ENCODE assay signal across 9 mouse cellular contexts in genomic region chr4:40218382-40218781, GRCm38 (mm10). TPM values are rescaled to one million over a fixed set of nuclear protein-coding genes. Genes with fewer than 3 reads are reported as not detected.
A peak's percentile ranks its signal among the peaks of the same experiment; 100 is the strongest.
DNase-seq lines count a peak whose midpoint lies in the region; ATAC-seq lines count a peak whose summit lies in the region.
"Had no signal": no experiment of that assay in that cellular context is flagged by ENCODE, and none has a peak within 500 bp of the region (broad histone marks: within the 10 kb centered on the region; RNA-seq: fewer than 3 reads in every experiment).

No protein-coding gene starts in this region.

- no peak for ATAC-seq in forebrain, embryonic 15.5 days (replicated peaks)
- no peak for ATAC-seq in neural tube, embryonic 11.5 days (ENCODE audit: insufficient read depth, low FRiP score, low TSS enrichment)
- no peak for ATAC-seq in neural tube, embryonic 15.5 days (ENCODE audit: low FRiP score)

- H3K4me3 ChIP-seq in forebrain, embryonic 10.5 days: no peak overlapping the region
- H3K4me3 ChIP-seq in forebrain, embryonic 15.5 days: no peak overlapping the region
- no peak overlapping the region for H3K4me3 ChIP-seq in neural tube, embryonic 11.5 days (ENCODE audit: low read depth, low read length)
- no peak overlapping the region for H3K4me3 ChIP-seq in neural tube, embryonic 15.5 days (replicated peaks)
- H3K4me3 ChIP-seq: myocyte had no signal

- H3K4me1 ChIP-seq in forebrain, embryonic 10.5 days: peaks cover 14% of the 10 kb centered on the region
- 0 out of 2 replicates have a peak, but pooled peaks cover 6% of the 10 kb centered on the region for H3K4me1 ChIP-seq in forebrain, embryonic 15.5 days
- no peaks in the 10 kb centered on the region for H3K4me1 ChIP-seq in neural tube, embryonic 11.5 days (ENCODE audit: control insufficient read depth, insufficient read depth, low read length)
- H3K4me1 ChIP-seq in neural tube, embryonic 15.5 days: peaks cover 4% of the 10 kb centered on the region

- H3K9me3 ChIP-seq in forebrain, embryonic 10.5 days: no peaks in the 10 kb centered on the region
- H3K9me3 ChIP-seq in forebrain, embryonic 15.5 days: no peaks in the 10 kb centered on the region
- no peaks in the 10 kb centered on the region for H3K9me3 ChIP-seq in neural tube, embryonic 11.5 days (ENCODE audit: control insufficient read depth, low read length)
- no peaks in the 10 kb centered on the region for H3K9me3 ChIP-seq in neural tube, embryonic 15.5 days (replicated peaks)

- H3K36me3 ChIP-seq in forebrain, embryonic 10.5 days (replicated peaks): no peaks in the 10 kb centered on the region
- no peaks in the 10 kb centered on the region for H3K36me3 ChIP-seq in forebrain, embryonic 15.5 days
- H3K36me3 ChIP-seq in neural tube, embryonic 11.5 days (ENCODE audit: control insufficient read depth, insufficient read depth, low read length): no peaks in the 10 kb centered on the region
- H3K36me3 ChIP-seq in neural tube, embryonic 15.5 days: no peaks in the 10 kb centered on the region

- H3K9ac ChIP-seq in forebrain, embryonic 15.5 days (replicated peaks): no peak overlapping the region
- no peak overlapping the region for H3K9ac ChIP-seq in neural tube, embryonic 11.5 days (ENCODE audit: low read length)
- H3K9ac ChIP-seq in neural tube, embryonic 15.5 days (replicated peaks): no peak overlapping the region

- H3K27ac ChIP-seq in forebrain, embryonic 10.5 days: no peak overlapping the region
- H3K27ac ChIP-seq in forebrain, embryonic 15.5 days (replicated peaks): no peak overlapping the region
- H3K27ac ChIP-seq in neural tube, embryonic 11.5 days (ENCODE audit: low read depth, low read length): no peak overlapping the region
- no peak overlapping the region for H3K27ac ChIP-seq in neural tube, embryonic 15.5 days (replicated peaks)

- no peak overlapping the region for H3K4me2 ChIP-seq in forebrain, embryonic 15.5 days (replicated peaks)
- no peak overlapping the region for H3K4me2 ChIP-seq in neural tube, embryonic 11.5 days (ENCODE audit: low read depth)
- H3K4me2 ChIP-seq in neural tube, embryonic 15.5 days: no peak overlapping the region

- DNase-seq in forebrain, embryonic 10.5 days (ENCODE audit: extremely low spot score, low spot score): peak; percentile 21
- DNase-seq in neural tube, embryonic 11.5 days (ENCODE audit: low spot score): peak; percentile 33
- peak; percentile 70 for DNase-seq in induced T-regulatory cell, adult 2 months (ENCODE audit: low read depth)
- peak; percentile 65 for DNase-seq in naive thymus-derived CD4-positive, alpha-beta T cell, adult 2 months (ENCODE audit: low read depth)
- DNase-seq in adipocyte (ENCODE audit: low spot score): no peak
- DNase-seq in cerebellum, adult 9-11 months: no peak

- 73% methylated on average over 7 of the region's 7 CpGs for WGBS in forebrain, embryonic 10.5 days
- 79% methylated on average over 7 of the region's 7 CpGs for WGBS in forebrain, embryonic 15.5 days
- 73% methylated on average over 7 of the region's 7 CpGs for WGBS in neural tube, embryonic 11.5 days
- WGBS in neural tube, embryonic 15.5 days: 75% methylated on average over 7 of the region's 7 CpGs

- H3K27me3 ChIP-seq in forebrain, embryonic 10.5 days (ENCODE audit: poor library complexity, severe bottlenecking): peaks cover 8% of the 10 kb centered on the region
- H3K27me3 ChIP-seq in forebrain, embryonic 15.5 days: no peaks in the 10 kb centered on the region
- no peaks in the 10 kb centered on the region for H3K27me3 ChIP-seq in neural tube, embryonic 11.5 days (ENCODE audit: control insufficient read depth, insufficient read depth, low read length)
- no peaks in the 10 kb centered on the region for H3K27me3 ChIP-seq in neural tube, embryonic 15.5 days (replicated peaks)

RNA-seq across cellular contexts. Expression of gene Ddx58, which starts 21.2 kb away (rescaled TPM):
- polyA plus RNA-seq in forebrain, embryonic 10.5 days (2016; fragmentation: Nextera tagmentation; extraction: Ambion mirVana): 2.5 and 3.0 TPM in 2 replicates
- polyA plus RNA-seq in forebrain, embryonic 15.5 days (2015; fragmentation: Nextera tagmentation; extraction: Ambion mirVana): 2.7 and 3.2 TPM in 2 replicates
- polyA plus RNA-seq in neural tube, embryonic 11.5 days (2014; fragmentation: Nextera tagmentation; extraction: Ambion mirVana): 2.8 and 4.1 TPM in 2 replicates
- polyA plus RNA-seq in neural tube, embryonic 15.5 days (2015; fragmentation: Nextera tagmentation; extraction: Ambion mirVana): 4.5 and 8.9 TPM in 2 replicates

RNA-seq across cellular contexts. Expression of gene Smim27, which starts 51.0 kb away (rescaled TPM):
- polyA plus RNA-seq in forebrain, embryonic 10.5 days (2016; fragmentation: Nextera tagmentation; extraction: Ambion mirVana): 26.4 and 26.7 TPM in 2 replicates
- 16.9 and 17.9 TPM in 2 replicates for polyA plus RNA-seq in forebrain, embryonic 15.5 days (2015; fragmentation: Nextera tagmentation; extraction: Ambion mirVana)
- 21.6 and 27.7 TPM in 2 replicates for polyA plus RNA-seq in neural tube, embryonic 11.5 days (2014; fragmentation: Nextera tagmentation; extraction: Ambion mirVana)
- 18.6 and 18.9 TPM in 2 replicates for polyA plus RNA-seq in neural tube, embryonic 15.5 days (2015; fragmentation: Nextera tagmentation; extraction: Ambion mirVana)

RNA-seq across cellular contexts. Expression of gene Topors, which starts 51.3 kb away (rescaled TPM):
- 46.0 and 49.0 TPM in 2 replicates for polyA plus RNA-seq in forebrain, embryonic 10.5 days (2016; fragmentation: Nextera tagmentation; extraction: Ambion mirVana)
- polyA plus RNA-seq in forebrain, embryonic 15.5 days (2015; fragmentation: Nextera tagmentation; extraction: Ambion mirVana): 40.7 and 41.5 TPM in 2 replicates
- 49.0 and 49.3 TPM in 2 replicates for polyA plus RNA-seq in neural tube, embryonic 11.5 days (2014; fragmentation: Nextera tagmentation; extraction: Ambion mirVana)
- 30.0 and 32.4 TPM in 2 replicates for polyA plus RNA-seq in neural tube, embryonic 15.5 days (2015; fragmentation: Nextera tagmentation; extraction: Ambion mirVana)

Comparison
In these comparisons a context has a peak if more than half of its experiments do, and no peak if none do; other contexts are left out.
1. DNase-seq: peak in forebrain, embryonic 10.5 days (single experiment), neural tube, embryonic 11.5 days (single experiment), induced T-regulatory cell, adult 2 months (single experiment) and naive thymus-derived CD4-positive, alpha-beta T cell, adult 2 months (single experiment); none in adipocyte (single experiment) and cerebellum, adult 9-11 months (single experiment).